Mouse (Mus musculus): Measurements from ENCODE around the gene Olfr494. TPM values are rescaled to one million over a fixed set of nuclear protein-coding genes. Genes with fewer than 3 reads are reported as not detected.

Gene Olfr494
- polyA plus RNA-seq (2015; fragmentation: Nextera tagmentation; extraction: Ambion mirVana): not detected in 2 replicates

- H3K4me2 ChIP-seq (ENCODE audit: low read length): no peak within 1 kb of the TSS
- H3K27ac ChIP-seq (ENCODE audit: low read depth, low read length): no peak within 1 kb of the TSS
- H3K9ac ChIP-seq (ENCODE audit: low read depth, low read length): no peak within 1 kb of the TSS
- no peak for ATAC-seq
- H3K9me3 ChIP-seq (ENCODE audit: control insufficient read depth, low read length): no peaks in the 10 kb centered on the region
- H3K4me1 ChIP-seq (ENCODE audit: control insufficient read depth, insufficient read depth, low read depth, low read length): no peaks in the 10 kb centered on the region
- H3K4me3 ChIP-seq (ENCODE audit: low read length): no peak within 1 kb of the TSS
- H3K36me3 ChIP-seq (ENCODE audit: control insufficient read depth, insufficient read depth, low read length): no peaks in the 10 kb centered on the region
- WGBS: 87% methylated on average over 3 of the region's 3 CpGs
- no peaks in the 10 kb centered on the region for H3K27me3 ChIP-seq (replicated peaks; ENCODE audit: control insufficient read depth, insufficient read depth, low read length)
These were observed at the start of gene Olfr494 for GRCm38 (mm10) chr7:108365035-108365434. Gene Olfr494, plus strand, starts transcription at chr7:108365335.

GRCm38 (mm10) chr7:108323574-108323973 is 41.6 kb upstream of the Olfr494 start, which contains the start of gene Olfr492:
Gene Olfr492, minus strand, starts transcription at chr7:108323674.
- Histone ChIP-seq H3K4me1 (ENCODE audit: control insufficient read depth, insufficient read depth, low read depth, low read length) (no peaks in the 10 kb centered on the region), H3K27ac (ENCODE audit: low read depth, low read length) (no peak within 1 kb of the TSS), H3K4me2 (ENCODE audit: low read length) (no peak within 1 kb of the TSS), H3K9me3 (ENCODE audit: control insufficient read depth, low read length) (no peaks in the 10 kb centered on the region), H3K36me3 (ENCODE audit: control insufficient read depth, insufficient read depth, low read length) (no peaks in the 10 kb centered on the region), H3K4me3 (ENCODE audit: low read length) (no peak within 1 kb of the TSS), H3K9ac (ENCODE audit: low read depth, low read length) (no peak within 1 kb of the TSS), H3K27me3 (replicated peaks; ENCODE audit: control insufficient read depth, insufficient read depth, low read length) (no peaks in the 10 kb centered on the region)
- ATAC-seq: no peak
- WGBS: 88% methylated on average over 2 of the region's 2 CpGs

GRCm38 (mm10) chr7:108346879-108347278 is 18.3 kb upstream of the Olfr494 start, which contains the start of gene Olfr493:
Gene Olfr493, minus strand, starts transcription at chr7:108346979.
- 72% methylated on average over 1 of the region's 1 CpGs for WGBS
- no peak for ATAC-seq
- H3K4me2 ChIP-seq (ENCODE audit: low read length): no peak within 1 kb of the TSS
- no peaks in the 10 kb centered on the region for H3K4me1 ChIP-seq (ENCODE audit: control insufficient read depth, insufficient read depth, low read depth, low read length)
- H3K27ac ChIP-seq (ENCODE audit: low read depth, low read length): no peak within 1 kb of the TSS
- no peaks in the 10 kb centered on the region for H3K27me3 ChIP-seq (replicated peaks; ENCODE audit: control insufficient read depth, insufficient read depth, low read length)
- H3K36me3 ChIP-seq (ENCODE audit: control insufficient read depth, insufficient read depth, low read length): no peaks in the 10 kb centered on the region
- no peak within 1 kb of the TSS for H3K9ac ChIP-seq (ENCODE audit: low read depth, low read length)
- H3K9me3 ChIP-seq (ENCODE audit: control insufficient read depth, low read length): no peaks in the 10 kb centered on the region
- H3K4me3 ChIP-seq (ENCODE audit: low read length): no peak within 1 kb of the TSS

- no peak within 1 kb of the TSS for H3K9ac ChIP-seq (ENCODE audit: low read depth, low read length)
- no peaks in the 10 kb centered on the region for H3K27me3 ChIP-seq (replicated peaks; ENCODE audit: control insufficient read depth, insufficient read depth, low read length)
- 77% methylated on average over 1 of the region's 1 CpGs for WGBS
- no peak within 1 kb of the TSS for H3K4me3 ChIP-seq (ENCODE audit: low read length)
- H3K27ac ChIP-seq (ENCODE audit: low read depth, low read length): no peak within 1 kb of the TSS
- H3K36me3 ChIP-seq (ENCODE audit: control insufficient read depth, insufficient read depth, low read length): no peaks in the 10 kb centered on the region
- no peak for ATAC-seq
- no peaks in the 10 kb centered on the region for H3K9me3 ChIP-seq (ENCODE audit: control insufficient read depth, low read length)
- H3K4me2 ChIP-seq (ENCODE audit: low read length): no peak within 1 kb of the TSS
- H3K4me1 ChIP-seq (ENCODE audit: control insufficient read depth, insufficient read depth, low read depth, low read length): no peaks in the 10 kb centered on the region
These were observed 27.7 kb downstream of the Olfr494 start, which contains the start of gene Olfr495 for GRCm38 (mm10) chr7:108392867-108393266. Gene Olfr495, plus strand, starts transcription at chr7:108393167.

Other genes with a start within 250 kb of the Olfr494 start
- not detected in 2 replicates for gene Olfr484, start 237.9 kb upstream of the Olfr494 start, polyA plus RNA-seq (2015; fragmentation: Nextera tagmentation; extraction: Ambion mirVana)
- not detected in 2 replicates for gene Olfr485, start 205.5 kb upstream of the Olfr494 start, polyA plus RNA-seq (2015; fragmentation: Nextera tagmentation; extraction: Ambion mirVana)
- gene Olfr486, start 192.6 kb upstream of the Olfr494 start, polyA plus RNA-seq (2015; fragmentation: Nextera tagmentation; extraction: Ambion mirVana): not detected in 2 replicates
- gene Olfr487, start 150.7 kb upstream of the Olfr494 start, polyA plus RNA-seq (2015; fragmentation: Nextera tagmentation; extraction: Ambion mirVana): not detected in 2 replicates
- not detected in 2 replicates for gene Olfr488, start 107.0 kb upstream of the Olfr494 start, polyA plus RNA-seq (2015; fragmentation: Nextera tagmentation; extraction: Ambion mirVana)
- not detected in 2 replicates for gene Olfr490, start 76.4 kb upstream of the Olfr494 start, polyA plus RNA-seq (2015; fragmentation: Nextera tagmentation; extraction: Ambion mirVana)
- not detected in 2 replicates for gene Olfr491, start 51.9 kb upstream of the Olfr494 start, polyA plus RNA-seq (2015; fragmentation: Nextera tagmentation; extraction: Ambion mirVana)
- gene Olfr492, start 41.7 kb upstream of the Olfr494 start, polyA plus RNA-seq (2015; fragmentation: Nextera tagmentation; extraction: Ambion mirVana): not detected in 2 replicates
- gene Olfr493, start 18.4 kb upstream of the Olfr494 start, polyA plus RNA-seq (2015; fragmentation: Nextera tagmentation; extraction: Ambion mirVana): not detected in 2 replicates
- gene Olfr495, start 27.8 kb downstream of the Olfr494 start, polyA plus RNA-seq (2015; fragmentation: Nextera tagmentation; extraction: Ambion mirVana): not detected in 2 replicates
- gene Olfr497, start 55.1 kb downstream of the Olfr494 start, polyA plus RNA-seq (2015; fragmentation: Nextera tagmentation; extraction: Ambion mirVana): not detected in 2 replicates
- not detected in 2 replicates for gene Olfr498, start 100.0 kb downstream of the Olfr494 start, polyA plus RNA-seq (2015; fragmentation: Nextera tagmentation; extraction: Ambion mirVana)
- not detected in 2 replicates for gene Olfr502, start 159.7 kb downstream of the Olfr494 start, polyA plus RNA-seq (2015; fragmentation: Nextera tagmentation; extraction: Ambion mirVana)
- gene Olfr503, start 179.2 kb downstream of the Olfr494 start, polyA plus RNA-seq (2015; fragmentation: Nextera tagmentation; extraction: Ambion mirVana): not detected in 2 replicates
- gene Olfr504, start 200.5 kb downstream of the Olfr494 start, polyA plus RNA-seq (2015; fragmentation: Nextera tagmentation; extraction: Ambion mirVana): not detected in 2 replicates
- not detected in 2 replicates for gene Olfr506, start 245.5 kb downstream of the Olfr494 start, polyA plus RNA-seq (2015; fragmentation: Nextera tagmentation; extraction: Ambion mirVana)